Mouse (Mus musculus) olfactory bulb, adult 2 months (tissue): ENCODE measurements around the gene Nt5e. TPM values are rescaled to one million over a fixed set of nuclear protein-coding genes. Genes with fewer than 3 reads are reported as not detected.
"Not testable (repeated sequence)": the region's sequence is repeated elsewhere in the genome, so short reads cannot be mapped to it uniquely, and the experiment has no call there.

Experiments used
- H3K27ac ChIP-seq: fragments of 200-500 bp; 2 replicates; pipeline ENCODE4 v1.5.1; 2012; ENCODE audit warnings: low read depth, low read length; ENCODE audit not compliant: insufficient read depth
- H3K4me1 ChIP-seq: fragments of 200-500 bp; 2 replicates; pipeline ENCODE4 v1.6.1; 2012; ENCODE audit warnings: low read length; ENCODE audit not compliant: control insufficient read depth, insufficient read depth
- H3K4me3 ChIP-seq: fragments of 200-500 bp; 2 replicates; pipeline ENCODE4 v1.5.1; 2012; ENCODE audit warnings: mild to moderate bottlenecking, low read depth, low read length, moderate library complexity; ENCODE audit not compliant: insufficient read depth
- CTCF ChIP-seq: fragments of 200-500 bp; IDR thresholded peaks from 2 replicates; pipeline ENCODE4 v1.5.1; 2012; ENCODE audit warnings: low read depth, mild to moderate bottlenecking, low read length, moderate library complexity; ENCODE audit not compliant: insufficient read depth
- POLR2A ChIP-seq: fragments of 200-500 bp; IDR thresholded peaks from 2 replicates; pipeline ENCODE4 v1.6.1; 2012; ENCODE audit warnings: mild to moderate bottlenecking, low read depth, low read length, moderate library complexity; ENCODE audit not compliant: insufficient read depth
- WGBS: fragments of 180-500 bp; shearing (Covaris S2); methylation state at CpG from one replicate; pipeline ENCODE4 v1.1.7; 2018; 5-methylcytosine and 5-hydroxymethylcytosine counted together
- polyA plus RNA-seq: library from polyadenylated mRNA; stranded (reverse); fragments of >200 nt; gene quantifications from 2 replicates; pipeline ENCODE4 v1.2.4, GENCODE M21; 2012; ENCODE audit warnings: low replicate concordance; ENCODE audit not compliant: missing spikeins, insufficient read depth, insufficient read length

Gene Nt5e
- polyA plus RNA-seq, result not detected in 2 replicates

DNA sequence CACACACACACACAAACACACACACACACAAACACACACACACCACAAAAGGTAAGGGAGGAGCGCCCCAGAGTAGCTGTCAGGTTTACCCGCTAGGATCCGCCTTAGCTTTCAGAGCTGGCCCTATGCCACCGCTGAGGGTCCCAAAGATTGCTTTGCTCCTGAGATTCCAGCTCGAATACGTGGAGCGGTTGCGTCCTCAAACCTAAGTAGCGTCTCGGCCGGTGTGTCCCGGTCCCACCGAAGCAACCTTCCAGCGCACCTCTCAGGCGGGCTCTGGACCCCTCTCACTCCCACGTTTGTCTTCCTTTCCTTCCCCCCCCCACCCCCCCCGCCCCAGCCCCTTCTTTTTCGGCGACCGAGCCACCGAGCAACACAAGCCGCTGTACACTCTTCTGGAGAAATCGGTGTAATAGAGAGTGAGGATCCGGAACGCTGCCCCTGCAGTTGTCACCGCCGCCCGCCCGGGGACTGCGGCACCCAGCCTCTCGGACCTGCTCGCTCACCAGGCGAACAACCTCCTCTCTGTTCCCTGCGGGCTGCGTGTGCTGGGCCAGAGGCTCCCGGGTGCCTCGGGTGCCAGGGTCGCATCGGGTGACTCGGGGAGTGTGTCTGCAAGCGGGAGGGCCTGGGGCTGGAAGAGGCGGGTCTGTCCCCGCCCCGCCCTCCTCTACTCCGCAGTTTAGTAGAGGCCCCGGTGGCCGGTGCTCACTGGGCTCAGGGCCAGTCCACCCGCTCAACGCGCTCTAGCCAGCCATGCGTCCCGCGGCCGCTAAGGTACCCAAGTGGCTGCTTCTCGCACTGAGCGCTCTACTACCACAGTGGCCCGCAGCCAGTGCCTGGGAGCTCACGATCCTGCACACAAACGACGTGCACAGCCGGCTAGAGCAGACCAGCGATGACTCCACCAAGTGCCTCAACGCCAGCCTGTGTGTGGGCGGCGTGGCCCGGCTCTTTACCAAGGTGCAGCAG lies at the start of gene Nt5e:
Nt5e (plus strand) TSS at position 268 of the 972 bp plus-strand sequence.
- Histone ChIP-seq H3K27ac (peak within 1 kb of the TSS; percentile 80), H3K4me3 (peak within 1 kb of the TSS; percentile 71), H3K4me1 (peaks cover 8% of the 10 kb centered on the region; the same call in 1 of the 2 replicates)
- TF ChIP-seq CTCF (no peak), POLR2A (0 out of 2 replicates have a peak, but pooled peaks have one; percentile 21)
- WGBS, result under 1% methylated on average over 65 of the region's 66 CpGs

DNA sequence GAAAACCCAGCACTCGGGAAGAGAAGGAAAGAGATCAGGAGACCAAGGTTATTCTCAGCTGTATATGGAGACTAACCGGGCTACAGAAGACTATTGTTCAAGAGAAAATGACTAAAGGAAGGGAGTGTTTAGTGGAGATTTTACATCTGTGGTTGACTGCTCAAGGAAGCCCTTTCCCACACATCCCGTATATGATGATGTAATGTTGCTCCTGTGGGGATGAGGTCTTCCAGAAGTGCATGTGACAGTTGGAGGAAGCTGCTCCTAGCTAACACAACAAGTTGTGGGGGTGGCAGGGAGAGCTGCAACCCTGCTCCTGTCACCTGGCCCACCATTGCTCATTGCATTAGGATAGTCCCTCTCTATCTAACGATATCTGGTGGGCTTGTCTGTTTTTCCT lies 49.4 kb upstream of the Nt5e start:
- H3K4me1 ChIP-seq, result no peaks in the 10 kb centered on the region
- 86% methylated on average over 4 of the region's 4 CpGs for WGBS
- no peak overlapping the region for H3K4me3 ChIP-seq
- no peak overlapping the region for H3K27ac ChIP-seq
- TF ChIP-seq CTCF (no peak), POLR2A (no peak)

DNA sequence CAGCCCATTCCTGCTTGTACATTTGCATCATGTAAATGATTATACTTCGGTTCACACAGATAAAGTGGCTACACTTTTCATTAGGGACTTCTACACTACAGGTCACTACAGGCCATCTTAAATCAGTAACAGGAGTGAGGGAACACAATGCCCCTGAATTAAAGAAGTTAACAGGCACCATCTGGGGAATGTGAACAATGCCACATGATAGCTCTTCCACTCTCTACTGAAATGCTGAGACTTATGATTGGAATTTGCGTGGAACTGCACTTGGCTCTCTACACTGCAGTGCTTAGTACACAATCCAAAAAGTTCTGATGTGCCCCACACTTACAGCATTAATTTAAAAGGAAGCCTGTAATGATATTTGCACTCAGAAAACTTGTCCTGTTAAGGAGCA lies 47.3 kb upstream of the Nt5e start:
- Histone ChIP-seq H3K4me1 (no peaks in the 10 kb centered on the region), H3K4me3 (no peak overlapping the region), H3K27ac (no peak overlapping the region)
- WGBS, result 74% methylated on average over 2 of the region's 2 CpGs
- no peak for TF ChIP-seq CTCF
- no peak for TF ChIP-seq POLR2A

DNA sequence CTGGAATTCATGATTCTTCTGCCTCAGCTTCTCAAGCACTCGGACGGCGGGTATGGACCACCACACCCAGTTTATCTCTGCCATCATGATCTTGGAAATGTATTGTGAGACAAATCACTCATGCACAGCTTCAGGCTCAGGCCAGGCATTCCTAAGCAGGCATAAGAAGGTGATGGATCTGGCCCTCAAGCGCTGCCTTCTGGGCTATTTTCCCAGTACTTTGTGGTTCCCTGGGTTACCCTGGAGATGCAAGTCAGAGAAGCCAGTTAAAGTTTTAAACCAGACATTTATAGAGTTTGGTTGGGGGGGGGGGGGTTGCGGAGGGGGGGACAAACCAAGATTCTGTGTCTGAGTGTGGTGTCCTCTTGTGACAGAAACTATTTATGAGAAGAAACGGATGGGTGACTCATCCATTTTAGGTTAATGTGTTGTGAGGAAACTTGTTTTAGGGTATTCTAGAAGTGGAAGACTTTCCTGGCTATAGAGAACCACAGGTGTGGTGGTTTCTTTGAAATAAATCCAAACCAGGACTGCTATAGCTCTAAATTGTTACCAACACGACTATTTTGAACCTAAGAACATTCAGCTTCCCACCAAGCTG lies 37.3 kb upstream of the Nt5e start:
- TF ChIP-seq CTCF, result no peak
- no peak for TF ChIP-seq POLR2A
- Histone ChIP-seq H3K4me3 (no peak overlapping the region), H3K4me1 (no peaks in the 10 kb centered on the region), H3K27ac (no peak overlapping the region)
- 89% methylated on average over 7 of the region's 7 CpGs for WGBS

DNA sequence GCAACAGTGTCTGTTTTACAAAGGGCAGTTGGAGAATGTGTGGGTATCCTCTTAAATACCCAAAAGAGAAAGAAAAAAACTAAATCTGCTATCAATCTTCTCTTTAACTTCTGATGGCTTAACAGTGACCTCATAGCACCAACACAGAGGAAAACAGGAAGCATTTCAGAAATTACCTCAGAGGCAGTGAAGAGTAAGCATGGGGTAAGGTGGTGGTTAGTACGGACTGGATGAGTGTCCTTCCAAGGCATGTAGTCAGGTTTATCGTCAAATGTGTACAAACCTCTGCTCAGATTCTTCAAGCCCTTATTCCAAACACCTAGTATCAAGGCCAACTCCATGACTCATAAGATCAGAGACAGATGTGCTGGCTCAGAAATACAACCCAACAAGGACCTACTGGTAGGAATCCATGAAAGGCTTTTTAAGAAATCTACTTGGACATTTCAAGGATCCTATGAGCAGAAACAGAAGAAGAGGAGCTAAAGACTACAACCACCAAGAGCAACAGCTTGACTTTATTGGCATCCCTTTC lies 34.1 kb upstream of the Nt5e start:
- H3K4me3 ChIP-seq, result no peak overlapping the region
- H3K4me1 ChIP-seq, result no peaks in the 10 kb centered on the region
- no peak overlapping the region for H3K27ac ChIP-seq
- 94% methylated on average over 2 of the region's 2 CpGs for WGBS
- TF ChIP-seq CTCF, result no peak
- no peak for TF ChIP-seq POLR2A

DNA sequence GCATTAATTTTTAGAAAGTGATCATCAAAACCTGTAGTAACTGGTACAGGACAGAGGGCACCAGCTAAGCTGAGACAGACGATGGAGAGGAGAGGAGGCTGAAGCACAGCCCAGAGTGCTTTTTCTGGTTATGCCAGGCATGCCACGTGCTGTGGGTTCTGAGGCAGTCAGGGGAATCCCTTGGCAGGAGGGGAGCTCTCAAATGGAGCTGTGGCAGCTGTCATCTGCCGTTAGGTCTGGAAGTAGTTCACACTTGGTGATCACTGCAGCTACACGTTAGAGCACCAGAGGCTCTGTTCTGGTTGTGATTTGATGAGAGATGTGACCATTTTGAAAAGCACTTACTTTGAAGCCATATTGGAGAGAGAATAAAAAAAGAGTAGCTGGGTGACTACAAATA lies 31.2 kb upstream of the Nt5e start:
- no peak for TF ChIP-seq CTCF
- TF ChIP-seq POLR2A, result no peak
- H3K4me1 ChIP-seq, result no peaks in the 10 kb centered on the region
- H3K27ac ChIP-seq, result no peak overlapping the region
- WGBS, result 61% methylated on average over 4 of the region's 4 CpGs
- H3K4me3 ChIP-seq, result no peak overlapping the region

DNA sequence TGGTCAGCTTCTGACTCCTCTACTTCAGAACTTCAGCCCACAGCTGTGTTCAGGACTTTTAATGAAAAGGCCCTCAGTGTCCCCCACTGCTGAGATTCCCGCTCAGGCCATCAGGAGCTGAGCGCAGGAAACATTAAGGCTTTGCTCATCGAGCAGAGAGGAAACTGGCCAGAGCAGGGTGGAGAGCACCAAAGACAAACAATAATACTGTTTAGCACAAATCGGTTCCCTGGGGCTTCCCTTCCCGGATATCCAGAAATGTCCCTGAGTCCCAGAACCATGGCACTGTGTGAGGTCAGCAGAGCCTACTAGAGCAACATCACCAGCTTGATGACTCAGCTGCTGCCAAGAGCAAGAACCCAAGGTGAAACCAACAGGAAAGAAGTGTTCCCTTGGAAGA lies 30.7 kb upstream of the Nt5e start:
- 75% methylated on average over 5 of the region's 5 CpGs for WGBS
- H3K27ac ChIP-seq, result no peak overlapping the region
- TF ChIP-seq CTCF (no peak), POLR2A (no peak)
- H3K4me3 ChIP-seq, result no peak overlapping the region
- no peaks in the 10 kb centered on the region for H3K4me1 ChIP-seq

DNA sequence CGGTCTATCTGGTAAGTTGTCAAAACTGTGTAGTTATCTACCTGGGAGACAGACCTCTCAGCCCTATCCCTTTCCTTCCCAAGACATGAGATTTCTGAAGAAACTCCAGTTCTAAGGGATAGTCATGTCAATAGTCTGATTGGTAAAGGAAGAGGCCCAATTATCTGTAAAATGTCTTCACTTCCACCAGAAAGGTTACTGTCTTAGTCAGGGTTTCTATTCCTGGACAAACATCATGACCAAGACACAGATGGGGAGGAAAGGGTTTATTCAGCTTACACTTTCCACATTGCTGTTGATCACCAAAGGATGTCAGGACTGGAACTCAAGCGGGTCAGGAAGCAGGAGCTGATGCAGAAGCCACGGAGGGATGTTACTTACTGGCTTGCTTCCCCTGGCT lies 29.8 kb upstream of the Nt5e start:
- H3K27ac ChIP-seq, H3K4me1 ChIP-seq, H3K4me3 ChIP-seq: not testable (repeated sequence)
- 90% methylated on average over 3 of the region's 3 CpGs for WGBS
